Mouse (Mus musculus): ENCODE results near the gene Acan.

DNA sequence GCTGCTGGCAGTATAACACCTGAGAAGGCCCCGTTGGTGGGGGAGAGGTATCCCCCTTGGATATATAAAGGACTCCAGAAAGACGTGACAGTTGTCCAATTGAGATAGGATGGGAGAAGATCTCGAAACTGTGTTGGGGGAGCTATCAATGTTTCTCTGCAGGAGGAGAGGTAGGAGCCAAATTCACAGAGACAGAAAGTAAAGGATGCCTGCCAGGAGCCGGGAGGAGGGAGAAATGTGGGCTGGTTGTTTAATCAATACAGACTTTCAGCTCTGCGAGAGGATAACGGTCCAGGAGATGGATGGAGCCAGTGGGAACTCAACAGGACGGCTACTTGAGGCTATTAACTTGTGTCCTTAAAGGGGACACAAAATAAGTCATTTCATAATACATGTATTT lies 14.2 kb downstream of the Acan start:
- TF ChIP-seq TAL1 (IDR thresholded peaks at IDR 0.05; ENCODE audit: low read length) (no peak), GATA1 (IDR thresholded peaks at IDR 0.05; ENCODE audit: low read length) (no peak)

All from erythroblast, embryonic 14.5 days (primary cell).